Mouse (Mus musculus): ENCODE data around the gene Krt17.
"Not testable (repeated sequence)": the region's sequence is repeated elsewhere in the genome, so short reads cannot be mapped to it uniquely, and the experiment has no call there.

The Krt17 gene

DNA sequence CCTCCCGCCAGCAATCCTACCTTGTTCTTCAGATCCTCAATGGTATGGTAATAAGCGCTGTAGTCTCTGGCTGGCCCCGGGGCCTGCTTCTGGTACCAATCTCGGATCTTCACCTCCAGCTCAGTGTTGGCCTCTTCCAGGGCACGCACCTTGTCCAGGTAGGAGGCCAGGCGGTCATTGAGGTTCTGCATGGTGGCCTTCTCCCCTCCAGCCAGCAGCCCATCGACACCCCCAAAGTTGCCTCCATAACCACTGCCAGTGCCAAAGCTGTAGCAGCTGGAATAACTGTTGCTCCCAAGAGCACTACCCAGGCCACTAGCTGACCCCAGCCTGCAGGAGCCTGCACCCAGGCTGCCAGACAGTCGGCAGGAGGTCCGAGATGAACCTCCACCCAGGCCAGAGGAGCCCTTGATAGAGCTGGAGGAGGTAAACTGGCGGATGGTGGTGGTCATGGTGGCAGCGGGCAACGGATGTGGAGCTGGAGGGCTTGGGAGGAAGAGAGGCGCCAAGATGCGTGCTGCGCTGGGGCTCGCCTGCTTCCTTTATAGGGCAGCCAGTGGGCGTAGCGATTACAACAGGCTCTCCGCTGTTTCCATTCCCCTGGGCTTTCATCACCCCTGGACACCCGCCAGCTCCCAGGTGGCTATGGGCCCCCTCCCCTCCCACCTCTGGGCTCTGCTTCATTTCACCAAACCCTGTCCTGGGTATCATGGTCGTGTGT is at the start of gene Krt17:
Gene Krt17, minus strand, starts transcription at position 516 of the 721 bp plus-strand sequence.
- no peak for DNase-seq (ENCODE audit: extremely low spot score, low spot score)

DNA sequence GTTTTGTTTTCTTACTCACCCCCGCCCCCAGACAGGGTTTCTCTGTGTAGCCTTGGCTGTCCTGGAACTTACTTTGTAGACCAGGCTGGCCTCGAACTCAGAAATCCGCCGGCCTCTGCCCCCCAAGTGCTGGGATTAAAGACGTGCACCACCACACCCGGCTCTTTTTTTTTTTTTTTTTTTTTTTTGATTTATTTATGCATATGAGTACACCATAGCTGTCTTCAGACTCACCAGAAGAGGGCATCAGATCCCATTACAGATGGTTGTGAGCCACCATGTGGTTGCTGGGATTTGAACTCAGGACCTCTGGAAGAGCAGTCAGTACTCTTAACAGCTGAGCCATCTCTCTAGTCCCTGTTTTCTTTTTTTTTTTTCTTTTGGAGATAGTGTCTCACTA is 47.8 kb upstream of the Krt17 start:
- DNase-seq (ENCODE audit: extremely low spot score, low spot score), result not testable (repeated sequence)

DNA sequence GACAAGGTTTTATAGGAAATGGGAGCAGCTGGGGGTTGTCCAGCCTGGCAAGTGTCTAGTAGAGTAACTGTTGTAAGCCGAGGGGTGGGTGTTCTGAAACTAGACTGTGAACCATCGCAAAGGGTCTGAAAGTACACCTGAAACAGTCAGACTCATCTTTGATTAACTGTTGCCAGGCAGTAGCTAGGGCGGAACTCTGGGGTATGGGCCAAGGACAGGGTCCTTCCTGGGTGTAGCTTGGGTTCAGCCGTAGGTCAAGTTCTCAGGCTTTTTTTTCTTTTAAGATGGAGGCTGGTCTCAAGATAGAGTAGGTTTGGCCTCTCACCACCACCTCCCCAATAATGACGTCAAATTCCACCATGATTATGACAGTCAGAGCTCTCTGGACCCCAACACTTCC is 47.1 kb upstream of the Krt17 start:
- DNase-seq (ENCODE audit: extremely low spot score, low spot score), result no peak

DNA sequence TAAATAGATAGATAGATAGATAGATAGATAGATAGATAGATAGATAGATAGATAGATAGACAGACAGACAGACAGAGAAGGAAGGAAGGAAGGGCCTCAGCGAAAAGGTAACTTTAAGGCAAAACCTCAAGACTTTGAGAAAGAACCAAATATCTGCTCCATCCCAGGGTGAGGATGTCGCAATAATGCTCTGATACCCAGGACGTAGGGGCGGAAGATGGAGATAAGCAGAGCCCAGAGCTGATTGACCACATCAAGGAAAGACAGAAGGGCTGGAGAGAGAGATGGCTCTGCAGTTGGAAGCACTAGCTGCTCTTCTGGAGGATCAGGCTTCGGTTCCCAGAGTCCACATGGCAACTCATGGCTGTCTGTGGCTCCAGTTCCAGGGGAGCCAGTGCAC is 40.5 kb upstream of the Krt17 start:
- no peak for DNase-seq (ENCODE audit: extremely low spot score, low spot score)

GRCm38 (mm10) chr11:100300293-100300692 is 39.5 kb upstream of the Krt17 start:
- DNase-seq (ENCODE audit: extremely low spot score, low spot score), result peak; percentile 84

DNA sequence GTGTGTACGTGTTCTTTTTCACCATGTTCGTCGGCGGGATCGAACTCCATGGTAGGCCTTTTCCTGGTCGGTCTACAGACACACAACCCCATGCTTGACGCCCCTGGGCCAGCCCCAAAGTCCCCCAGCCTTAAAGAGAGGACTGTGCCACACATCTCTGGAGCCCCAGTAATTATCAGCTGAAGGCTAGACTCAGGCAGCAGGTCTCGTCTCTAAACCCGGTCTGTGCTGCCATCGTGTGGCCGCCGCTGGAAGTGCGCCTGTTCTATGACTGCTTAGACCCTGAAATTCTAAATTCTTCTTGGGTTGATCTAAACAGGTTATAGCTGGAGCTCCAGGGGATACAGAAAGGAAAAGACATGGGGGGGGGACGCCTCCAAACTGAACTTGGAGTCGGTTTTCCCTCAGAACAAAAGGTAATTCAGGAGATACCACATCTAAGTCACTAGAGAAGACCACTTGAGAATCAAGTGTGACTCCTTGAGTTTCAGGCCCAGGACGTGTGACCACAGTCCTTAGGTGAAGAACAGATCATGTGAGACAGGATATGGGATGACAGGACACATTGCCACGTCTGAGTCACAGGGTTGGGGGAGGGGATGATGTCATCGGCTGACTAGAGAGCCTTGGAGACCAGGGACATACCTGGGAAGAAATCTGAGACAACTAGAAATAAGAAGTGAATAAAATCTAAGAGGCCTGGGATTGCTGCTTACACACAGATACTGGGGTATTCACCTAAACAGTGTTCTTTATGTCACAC is 37.6 kb upstream of the Krt17 start:
- peak; percentile 90 for DNase-seq (ENCODE audit: extremely low spot score, low spot score)

- DNase-seq (ENCODE audit: extremely low spot score, low spot score), result no peak
Measured at GRCm38 (mm10) chr11:100297801-100298200, 37.0 kb upstream of the Krt17 start.

GRCm38 (mm10) chr11:100295308-100295707 is 34.5 kb upstream of the Krt17 start:
- peak; percentile 91 for DNase-seq (ENCODE audit: extremely low spot score, low spot score)

- no peak for DNase-seq (ENCODE audit: extremely low spot score, low spot score)
Measured at GRCm38 (mm10) chr11:100292884-100293283, 32.1 kb upstream of the Krt17 start.

DNA sequence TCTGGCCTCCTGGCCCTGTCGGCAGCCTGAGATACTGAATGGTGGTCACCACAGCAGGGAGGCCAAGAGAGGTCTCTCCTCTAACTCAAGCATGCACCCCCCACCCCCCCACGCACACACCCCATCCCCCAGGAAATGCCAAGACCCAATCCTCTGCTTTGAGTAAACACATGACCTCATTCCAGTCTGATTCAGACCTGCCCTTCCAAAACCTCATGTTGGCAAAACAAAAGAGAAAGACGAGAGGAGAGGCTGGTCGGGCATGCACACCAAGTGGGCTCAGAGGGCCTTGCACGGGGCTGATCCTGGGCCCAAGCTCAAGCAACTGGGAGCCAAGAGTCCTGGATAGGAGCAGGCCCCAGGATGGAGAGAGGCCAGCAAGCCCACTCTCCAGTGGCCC is 29.4 kb upstream of the Krt17 start:
- no peak for DNase-seq (ENCODE audit: extremely low spot score, low spot score)

DNA sequence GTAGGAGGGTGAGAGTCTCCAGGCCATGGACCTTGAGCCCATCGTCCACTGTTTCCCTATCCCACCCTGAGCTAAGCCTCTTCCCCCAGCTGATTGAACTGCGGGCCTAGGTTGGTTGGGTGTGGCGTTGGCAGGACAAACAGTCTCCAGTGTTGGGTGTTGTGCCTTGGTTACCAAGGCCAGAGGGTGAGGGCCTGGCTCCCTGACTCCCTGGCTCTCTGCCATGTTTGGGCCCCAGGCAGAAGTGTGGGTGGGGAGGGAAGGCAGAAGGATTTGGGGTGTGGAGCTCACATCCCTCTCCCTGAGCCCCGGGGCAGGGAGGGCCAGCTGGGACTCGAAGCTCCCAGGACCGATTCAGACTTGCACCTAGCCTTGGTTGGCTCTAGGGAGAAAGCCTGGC is 28.1 kb upstream of the Krt17 start:
- DNase-seq (ENCODE audit: extremely low spot score, low spot score), result no peak

DNA sequence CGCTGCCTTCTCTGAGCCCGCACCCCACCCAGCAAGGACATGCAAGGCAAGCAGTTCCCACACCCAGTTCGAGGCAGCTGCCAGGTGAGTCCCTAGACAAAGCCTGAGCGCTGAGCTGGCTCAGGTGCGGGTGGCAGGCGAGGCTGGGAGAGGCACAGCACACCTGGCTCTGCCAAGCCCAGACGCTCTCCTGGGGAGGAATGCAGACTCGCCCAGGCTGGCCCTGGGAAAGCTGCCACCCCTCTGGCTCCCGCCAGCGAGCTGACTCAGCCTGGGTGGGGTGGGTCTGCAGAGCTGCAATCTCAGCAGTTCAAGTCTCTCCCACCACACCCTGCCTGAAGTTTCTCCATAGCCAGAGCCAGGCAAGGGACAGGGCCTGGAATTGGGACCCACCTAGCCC is 26.2 kb upstream of the Krt17 start:
- no peak for DNase-seq (ENCODE audit: extremely low spot score, low spot score)

DNA sequence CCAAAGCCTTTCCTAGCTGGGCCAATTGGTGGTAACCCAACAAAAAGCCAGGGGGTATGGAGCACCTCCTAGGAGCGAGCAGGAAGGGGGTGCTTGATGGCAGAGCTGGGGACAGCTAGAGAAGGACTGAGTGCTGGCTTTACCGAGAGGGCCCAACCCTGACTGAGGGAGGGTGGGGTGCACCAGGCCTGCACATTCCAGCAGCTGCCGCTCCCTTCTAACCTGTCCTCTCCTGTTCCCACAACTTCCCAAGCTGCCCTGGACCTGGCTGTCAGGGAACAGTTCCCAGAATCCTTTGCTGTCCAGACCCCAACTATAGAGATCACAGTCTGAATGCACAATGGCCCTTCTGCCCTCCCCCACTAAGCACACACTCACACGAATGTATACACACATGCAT is 24.2 kb upstream of the Krt17 start:
- DNase-seq (ENCODE audit: extremely low spot score, low spot score), result no peak

- peak; percentile 84 for DNase-seq (ENCODE audit: extremely low spot score, low spot score)
Measured at GRCm38 (mm10) chr11:100282549-100282948, 21.7 kb upstream of the Krt17 start.

DNA sequence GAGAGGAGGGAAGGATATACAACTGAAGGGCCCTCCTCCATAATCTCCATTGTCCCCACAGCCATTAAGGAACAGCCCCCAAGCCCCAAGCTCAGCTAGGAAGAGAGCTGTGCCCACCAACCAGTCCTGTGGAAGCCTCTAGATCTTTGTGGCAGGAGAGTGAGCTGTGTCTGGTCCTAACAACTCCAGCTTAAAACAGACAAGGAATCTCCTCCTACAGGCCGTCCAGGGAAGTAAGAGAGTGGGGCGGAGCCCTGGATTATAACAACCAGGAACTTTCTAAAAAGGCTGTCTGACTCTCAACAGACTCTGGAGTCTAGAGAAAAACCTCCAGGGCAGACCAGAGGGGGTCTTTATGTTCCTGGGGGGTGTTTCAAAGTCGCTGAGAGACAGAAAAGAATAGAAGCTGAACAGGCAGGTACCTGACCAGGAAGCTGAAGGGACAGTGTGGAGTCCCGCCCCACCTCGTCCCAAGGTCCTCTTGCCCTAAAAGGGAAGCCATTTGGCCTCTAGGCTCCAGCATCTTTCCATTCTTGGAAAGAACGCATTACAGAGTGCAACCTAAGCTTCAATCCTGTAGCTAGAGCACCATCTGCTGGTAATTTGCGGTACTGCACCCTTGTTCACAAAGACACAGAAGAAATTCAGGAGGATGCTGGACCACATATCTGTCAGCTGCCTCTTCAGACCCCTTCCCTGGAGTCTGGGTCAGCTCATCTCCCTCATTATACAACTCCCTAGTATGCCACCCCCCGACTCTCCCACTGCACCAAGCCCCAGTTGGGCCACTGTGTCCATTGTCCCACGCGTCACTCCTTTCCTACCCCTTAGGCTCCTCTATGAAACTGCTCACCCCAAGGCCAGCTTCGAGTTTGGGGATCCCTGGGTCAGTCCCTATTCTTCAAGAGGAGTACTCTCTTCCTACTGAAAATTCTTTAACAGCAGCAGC is 21.0 kb upstream of the Krt17 start:
- DNase-seq (ENCODE audit: extremely low spot score, low spot score), result peak; percentile 95

DNA sequence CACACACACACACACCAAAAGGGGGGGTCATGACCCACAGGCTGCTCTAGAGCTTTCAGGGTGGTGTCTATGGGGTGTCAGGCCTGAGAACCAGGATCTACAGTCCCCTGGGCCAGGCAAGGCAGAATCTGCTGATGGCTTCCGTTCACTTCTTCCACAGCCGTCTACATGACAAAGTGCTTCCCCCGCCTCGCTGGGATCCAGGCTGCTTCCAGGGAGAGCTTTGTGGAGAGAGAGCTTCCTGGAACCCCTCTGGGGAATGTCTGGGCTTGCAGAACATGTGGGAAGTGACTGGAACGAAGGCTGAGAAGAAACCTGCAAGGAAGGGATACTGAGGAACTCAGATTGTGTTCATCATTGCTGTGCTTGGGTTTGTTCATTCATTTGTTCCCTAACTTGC is 17.9 kb upstream of the Krt17 start:
- no peak for DNase-seq (ENCODE audit: extremely low spot score, low spot score)

DNA sequence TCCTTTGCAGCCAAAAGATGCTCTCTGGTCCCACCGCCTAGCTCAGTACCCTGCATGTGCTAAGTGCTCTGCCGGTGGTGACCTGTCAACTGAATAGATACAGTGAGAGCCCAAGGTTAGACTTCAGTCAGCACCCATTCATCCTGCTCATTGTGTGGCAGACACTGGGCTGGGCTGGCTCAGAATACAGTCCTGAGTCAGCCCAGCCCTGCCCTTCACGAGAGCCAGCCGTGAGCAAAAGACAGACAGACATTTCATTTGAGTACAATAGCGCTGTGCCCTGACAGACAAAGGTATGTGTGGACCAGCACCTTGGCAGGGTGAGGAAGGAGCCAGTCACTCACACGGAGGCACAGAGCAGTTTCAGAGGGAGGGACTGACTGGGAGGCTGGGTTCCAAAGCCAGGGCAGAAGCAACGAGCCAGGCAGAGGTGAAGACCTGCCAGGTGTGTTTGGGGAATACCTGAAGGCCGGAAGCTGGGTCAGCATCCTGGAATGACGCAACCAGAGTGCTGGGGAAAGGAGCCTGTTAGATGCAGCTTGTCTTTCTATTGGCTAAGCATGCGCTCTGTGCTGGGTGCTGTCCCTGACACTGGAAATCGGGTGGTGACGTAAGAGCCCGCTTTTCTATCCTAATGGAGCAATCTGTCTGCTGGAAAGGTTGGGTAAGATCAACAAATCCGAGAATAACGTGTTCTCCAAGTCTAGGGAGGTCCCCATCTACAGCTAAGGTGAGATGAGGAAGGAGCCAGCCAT is 17.1 kb upstream of the Krt17 start:
- no peak for DNase-seq (ENCODE audit: extremely low spot score, low spot score)

DNA sequence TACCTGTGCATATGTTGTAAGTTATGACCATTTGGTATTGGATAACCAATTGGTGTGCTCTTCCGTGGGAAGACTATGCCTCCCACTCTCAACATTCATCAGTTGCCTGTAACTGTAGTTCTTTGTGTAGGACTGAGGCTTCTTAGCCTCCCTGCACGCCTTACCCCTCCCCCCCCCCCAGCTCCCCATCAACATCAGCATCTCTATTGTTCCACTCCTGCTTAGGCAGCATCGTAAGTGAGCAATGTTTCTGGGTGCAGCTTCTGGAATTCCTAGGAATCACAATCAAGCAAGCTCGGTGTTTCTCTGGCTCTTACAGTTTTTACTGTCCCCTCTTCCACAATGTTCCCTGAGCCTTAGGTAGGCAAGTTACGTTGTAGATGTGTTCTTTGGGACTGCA is 14.6 kb upstream of the Krt17 start:
- DNase-seq (ENCODE audit: extremely low spot score, low spot score), result no peak

- no peak for DNase-seq (ENCODE audit: extremely low spot score, low spot score)
Measured at GRCm38 (mm10) chr11:100274719-100275118, 13.9 kb upstream of the Krt17 start.

DNA sequence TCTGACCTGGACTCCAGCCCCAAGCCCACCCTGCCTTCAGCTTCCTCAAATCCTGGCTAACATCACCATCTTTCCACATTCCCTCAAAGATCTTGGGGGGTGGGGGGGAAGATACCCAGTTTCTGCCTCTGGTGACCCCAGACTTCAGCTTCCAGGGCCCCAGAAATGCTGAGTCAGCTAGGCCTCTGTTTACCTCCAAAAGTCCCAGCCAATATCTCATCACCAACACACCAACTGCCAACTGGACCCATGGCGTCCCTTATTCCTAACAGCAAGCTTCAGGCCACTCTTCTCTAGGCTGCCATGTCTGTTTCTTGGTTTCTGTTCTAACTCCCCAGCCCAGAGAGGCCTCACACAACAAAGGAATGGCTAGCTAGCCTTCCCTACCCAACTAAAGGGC is 11.0 kb upstream of the Krt17 start:
- no peak for DNase-seq (ENCODE audit: extremely low spot score, low spot score)

DNA sequence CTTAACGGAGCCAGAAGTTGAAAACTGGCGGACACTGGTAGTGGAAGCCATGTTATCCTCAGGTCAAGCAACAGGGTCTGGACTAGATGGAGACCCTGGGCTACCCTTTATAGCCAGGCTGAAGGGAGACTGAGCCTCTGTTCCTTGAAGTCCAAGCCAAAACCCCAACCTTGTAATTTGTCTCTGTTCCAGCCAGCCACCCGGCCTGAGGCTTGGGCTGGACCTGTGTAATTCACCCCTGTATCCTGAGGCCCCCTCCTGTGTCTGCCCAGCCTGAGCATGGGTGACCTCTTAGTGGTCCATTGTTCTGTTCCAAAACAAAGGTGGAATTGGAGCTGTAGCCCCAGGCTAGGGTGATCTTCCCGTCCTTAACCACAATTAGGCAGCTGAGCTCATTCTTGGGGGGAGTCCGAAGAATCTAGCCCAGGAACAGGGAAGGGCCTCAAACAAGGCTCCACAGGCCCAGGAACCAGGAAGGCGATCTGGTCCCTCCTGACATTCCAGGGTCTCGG is 9.0 kb upstream of the Krt17 start, which contains the start of gene Krt42:
Gene Krt42, minus strand, starts transcription at position 51 of the 512 bp plus-strand sequence.
- no peak for DNase-seq (ENCODE audit: extremely low spot score, low spot score)

Data from neural tube, embryonic 10.5 days (tissue).